Mouse (Mus musculus) macrophage (primary cell): ENCODE measurements around the gene Cutal. TPM values are rescaled to one million over a fixed set of nuclear protein-coding genes. Genes with fewer than 3 reads are reported as not detected.

Experiments
- H3K27ac ChIP-seq: fragments of 350-480 bp; formaldehyde crosslinking; 2 replicates; pipeline ENCODE4 v1.9.0; 2021
- H3K36me3 ChIP-seq: fragments of 350-480 bp; formaldehyde crosslinking; 2 replicates; pipeline ENCODE4 v1.9.0; 2021; ENCODE audit errors: inconsistent target
- H3K4me3 ChIP-seq: fragments of 350-480 bp; formaldehyde crosslinking; 2 replicates; pipeline ENCODE4 v1.9.0; 2021; ENCODE audit errors: inconsistent target
- H3K79me2 ChIP-seq: fragments of 350-480 bp; formaldehyde crosslinking; 2 replicates; pipeline ENCODE4 v1.9.0; 2021; ENCODE audit errors: inconsistent target
- whole genome bisulfite sequencing: methylation state at CpG from one replicate; pipeline ENCODE4 v1.1.7; 2026; ENCODE audit warnings: inconsistent platforms; ENCODE audit not compliant: missing documents; 5-methylcytosine and 5-hydroxymethylcytosine counted together
- polyA plus RNA-seq: library from polyadenylated mRNA; stranded (reverse); fragments of 250-400 nt; gene quantifications from 3 replicates; pipeline ENCODE4 v1.2.4, GENCODE M21; 2018; ENCODE audit warnings: inconsistent platforms

Gene Cutal
- polyA plus RNA-seq, 1 experiment from 2014 or later = not detected

DNA sequence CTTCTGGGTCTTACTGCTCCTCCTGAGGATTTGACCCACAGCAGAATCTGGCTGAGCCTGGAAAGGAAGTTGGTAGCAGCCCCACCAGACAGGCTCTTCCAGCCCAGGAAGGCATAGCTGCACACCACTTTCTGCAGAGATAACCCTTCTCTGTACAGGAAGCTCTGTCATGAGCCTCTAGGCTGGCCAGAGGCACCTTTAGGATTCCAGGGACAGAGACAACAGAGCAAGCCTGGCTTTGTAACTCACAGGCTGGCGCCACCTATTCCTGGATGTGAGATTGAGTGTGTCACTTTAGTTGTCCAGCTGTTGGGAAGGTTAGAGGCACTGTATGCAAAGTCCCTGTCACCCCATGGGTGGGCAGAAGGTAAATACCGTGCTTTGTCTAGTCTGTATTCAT lies 40.9 kb downstream of the Cutal start:
- H3K4me3 ChIP-seq = no peak overlapping the region
- H3K36me3 ChIP-seq = no peaks in the 10 kb centered on the region
- no peak overlapping the region for H3K27ac ChIP-seq
- no peaks in the 10 kb centered on the region for H3K79me2 ChIP-seq
- 91% methylated on average over 2 of the region's 2 CpGs for WGBS

DNA sequence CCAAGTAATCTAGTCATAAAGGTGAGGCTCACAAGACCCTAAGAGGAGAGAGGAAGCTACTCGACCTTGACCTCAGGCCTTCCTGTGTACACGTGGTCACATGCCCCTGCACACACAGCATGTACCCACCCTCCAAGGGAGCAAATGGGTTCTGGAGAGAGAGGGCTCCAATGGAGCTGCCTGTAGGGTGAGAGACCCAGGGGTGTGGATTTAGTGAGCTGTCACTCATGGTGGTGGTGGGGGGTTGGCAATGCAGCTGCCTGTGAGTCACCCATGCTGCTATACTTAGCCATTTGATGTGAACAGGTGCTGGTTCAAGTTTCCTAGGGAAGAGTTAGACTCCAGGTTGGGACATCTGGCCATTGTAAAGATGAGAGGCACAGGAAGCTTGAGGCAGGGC lies 45.9 kb downstream of the Cutal start:
- Histone ChIP-seq H3K4me3 (no peak overlapping the region), H3K27ac (no peak overlapping the region), H3K36me3 (no peaks in the 10 kb centered on the region), H3K79me2 (no peaks in the 10 kb centered on the region)
- 32% methylated on average over 2 of the region's 2 CpGs for WGBS

DNA sequence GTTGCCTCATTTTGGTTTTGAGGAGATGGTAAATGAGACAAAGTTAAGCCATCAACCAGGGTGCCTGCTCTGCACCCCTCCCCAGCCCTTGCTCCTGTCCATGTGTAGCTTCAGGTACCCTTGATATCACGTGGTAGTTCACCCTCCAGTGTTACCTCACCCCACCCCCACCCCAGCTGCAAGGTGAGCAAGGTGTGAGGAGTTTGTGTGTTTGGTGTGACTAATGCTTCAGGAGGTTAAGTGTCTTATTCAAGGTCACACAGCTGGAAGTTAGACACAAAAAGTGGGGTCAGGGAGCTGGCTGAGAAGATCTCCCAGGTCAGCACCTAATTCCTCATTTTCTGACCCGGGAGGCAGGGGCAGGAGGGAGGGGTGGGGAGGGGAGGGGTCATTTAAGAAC lies 48.5 kb downstream of the Cutal start:
- Histone ChIP-seq H3K4me3 (no peak overlapping the region), H3K79me2 (no peaks in the 10 kb centered on the region), H3K27ac (no peak overlapping the region), H3K36me3 (no peaks in the 10 kb centered on the region)
- WGBS = 50% methylated on average over 2 of the region's 2 CpGs

GRCm38 (mm10) chr2:34927320-34927719 lies 53.1 kb downstream of the Cutal start:
- Histone ChIP-seq H3K4me3 (no peak overlapping the region), H3K36me3 (no peaks in the 10 kb centered on the region), H3K27ac (no peak overlapping the region), H3K79me2 (no peaks in the 10 kb centered on the region)
- 80% methylated on average over 5 of the region's 5 CpGs for WGBS

DNA sequence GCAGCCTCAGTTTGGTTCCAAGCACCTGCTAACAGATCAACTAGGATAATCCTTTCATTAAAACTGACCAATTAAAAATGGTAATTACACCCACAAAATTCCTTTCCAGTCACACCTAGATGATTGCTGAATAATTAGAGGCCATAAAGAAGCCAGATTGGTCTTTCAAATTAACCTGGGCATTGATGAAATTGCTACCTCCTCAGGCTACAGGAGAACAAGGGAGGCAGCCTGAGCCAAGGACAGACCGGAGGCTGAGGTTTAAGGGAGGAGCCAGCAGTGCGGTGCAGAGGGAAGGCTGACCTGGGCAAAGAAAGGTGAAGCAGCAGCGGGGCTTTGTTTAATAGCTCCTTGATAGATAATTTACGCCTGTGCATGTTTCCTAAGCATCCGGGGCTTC lies 63.3 kb downstream of the Cutal start:
- Histone ChIP-seq H3K27ac (no peak overlapping the region), H3K79me2 (no peaks in the 10 kb centered on the region), H3K36me3 (no peaks in the 10 kb centered on the region), H3K4me3 (no peak overlapping the region)
- 49% methylated on average over 5 of the region's 5 CpGs for WGBS

DNA sequence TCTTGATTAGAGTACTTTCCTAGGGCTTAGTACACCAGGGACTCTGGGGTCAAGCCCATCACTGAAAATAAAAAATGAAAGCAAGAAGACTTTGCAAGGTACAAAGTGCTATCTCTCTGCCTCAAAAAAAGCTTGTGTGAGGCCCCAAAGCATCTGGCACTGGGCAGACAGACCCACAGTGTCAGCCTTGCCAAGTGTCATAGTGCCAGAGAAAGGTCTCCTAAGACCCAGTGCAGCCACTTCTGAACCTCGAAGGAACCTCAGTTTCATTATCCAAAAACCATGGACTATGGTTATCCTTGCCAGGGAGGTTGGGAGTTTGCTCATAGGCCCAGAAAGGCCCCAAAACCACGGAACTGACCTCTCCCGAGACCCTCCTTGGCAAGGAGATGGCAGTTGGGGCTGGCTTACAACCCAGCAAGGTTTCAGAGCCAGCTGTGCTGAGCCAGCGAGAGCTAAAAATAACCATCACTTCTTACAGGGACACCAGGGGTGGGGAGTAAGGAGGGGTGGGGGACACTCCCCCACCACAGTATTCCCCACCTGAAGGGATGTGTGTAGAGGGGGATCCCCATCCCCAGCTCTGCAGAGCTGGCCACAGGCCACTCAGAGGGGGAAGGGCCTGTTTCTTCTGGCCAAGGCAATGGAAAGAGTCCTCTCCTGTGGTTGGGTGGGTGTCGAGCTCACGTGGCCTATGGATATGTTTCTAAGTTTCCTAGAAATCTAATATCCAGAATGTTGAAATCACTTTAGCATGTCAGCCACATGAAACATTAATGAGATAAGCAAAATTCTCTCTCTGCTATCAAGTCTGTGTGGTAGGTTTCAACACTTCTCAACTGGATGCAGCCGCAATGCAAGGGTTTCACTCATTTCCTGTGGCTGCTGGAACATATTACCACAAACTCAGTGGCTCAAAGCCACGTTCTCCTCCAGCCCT lies 64.3 kb downstream of the Cutal start:
- Histone ChIP-seq H3K27ac (no peak overlapping the region), H3K36me3 (no peaks in the 10 kb centered on the region), H3K4me3 (no peak overlapping the region), H3K79me2 (no peaks in the 10 kb centered on the region)
- 6% methylated on average over 8 of the region's 8 CpGs for WGBS

DNA sequence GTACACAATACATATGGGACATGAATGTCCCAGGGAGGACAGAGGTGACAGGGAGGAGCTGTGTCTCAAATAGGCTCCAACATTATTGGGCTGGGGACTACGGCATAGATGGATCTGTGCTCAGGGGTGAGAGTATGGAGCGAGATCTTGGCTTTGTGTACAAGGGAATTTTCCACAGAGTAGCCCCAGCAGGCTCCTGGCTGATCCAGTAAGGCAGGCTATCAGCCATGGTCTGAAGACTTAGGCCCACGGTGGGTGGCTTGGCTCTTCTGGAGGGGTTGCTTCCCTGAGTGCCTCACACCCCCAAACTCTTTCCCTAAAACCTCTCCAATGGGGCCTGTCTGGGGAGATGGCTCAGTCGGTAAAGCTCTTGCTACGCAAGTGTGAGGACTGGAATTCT lies 66.0 kb downstream of the Cutal start:
- Histone ChIP-seq H3K4me3 (no peak overlapping the region), H3K36me3 (no peaks in the 10 kb centered on the region), H3K79me2 (no peaks in the 10 kb centered on the region), H3K27ac (no peak overlapping the region)
- WGBS = 96% methylated on average over 5 of the region's 5 CpGs

- Histone ChIP-seq H3K36me3 (no peaks in the 10 kb centered on the region), H3K4me3 (no peak overlapping the region), H3K27ac (no peak overlapping the region), H3K79me2 (no peaks in the 10 kb centered on the region)
- 94% methylated on average over 11 of the region's 11 CpGs for WGBS
These were observed 67.0 kb downstream of the Cutal start for GRCm38 (mm10) chr2:34941061-34941675.

Other genes starting within 250 kb of the Cutal start
- gene Gapvd1, start 119.2 kb upstream of the Cutal start, polyA plus RNA-seq = 64.6 to 87.4 TPM (median 66.7 TPM) in 3 replicates
- gene Hspa5, start 102.4 kb upstream of the Cutal start, polyA plus RNA-seq = 730 to 822 TPM (median 759 TPM) in 3 replicates
- 8.1 to 15.9 TPM (median 9.0 TPM) in 3 replicates for gene Rabepk, start 74.5 kb upstream of the Cutal start, polyA plus RNA-seq
- 50.4 to 70.6 TPM (median 53.7 TPM) in 3 replicates for gene Fbxw2, start 48.1 kb upstream of the Cutal start, polyA plus RNA-seq
- not detected in 3 replicates for gene Gm34653, start 41.4 kb upstream of the Cutal start, polyA plus RNA-seq
- 14.4 to 23.0 TPM (median 19.4 TPM) in 3 replicates for gene Psmd5, start 572 bp downstream of the Cutal start, polyA plus RNA-seq
- gene Phf19, start 39.6 kb downstream of the Cutal start, polyA plus RNA-seq = 0.77 to 6.5 TPM (median 3.5 TPM) in 3 replicates
- 3.0 to 7.8 TPM (median 3.3 TPM) in 3 replicates for gene Traf1, start 87.4 kb downstream of the Cutal start, polyA plus RNA-seq
- gene Hc, start 187.0 kb downstream of the Cutal start, polyA plus RNA-seq = not detected in 3 replicates
- 0.22 to 1.00 TPM (median 0.40 TPM) in 3 replicates for gene AI182371, start 227.1 kb downstream of the Cutal start, polyA plus RNA-seq
- 10.1 to 21.6 TPM (median 17.6 TPM) in 3 replicates for gene Cntrl, start 235.1 kb downstream of the Cutal start, polyA plus RNA-seq